Mouse (Mus musculus): ENCODE data around the gene Cyb561d1. TPM values are rescaled to one million over a fixed set of nuclear protein-coding genes. Genes with fewer than 3 reads are reported as not detected.

Cyb561d1 gene
- polyA plus RNA-seq, 1 experiment from 2014 or later: 2.3 TPM

DNA sequence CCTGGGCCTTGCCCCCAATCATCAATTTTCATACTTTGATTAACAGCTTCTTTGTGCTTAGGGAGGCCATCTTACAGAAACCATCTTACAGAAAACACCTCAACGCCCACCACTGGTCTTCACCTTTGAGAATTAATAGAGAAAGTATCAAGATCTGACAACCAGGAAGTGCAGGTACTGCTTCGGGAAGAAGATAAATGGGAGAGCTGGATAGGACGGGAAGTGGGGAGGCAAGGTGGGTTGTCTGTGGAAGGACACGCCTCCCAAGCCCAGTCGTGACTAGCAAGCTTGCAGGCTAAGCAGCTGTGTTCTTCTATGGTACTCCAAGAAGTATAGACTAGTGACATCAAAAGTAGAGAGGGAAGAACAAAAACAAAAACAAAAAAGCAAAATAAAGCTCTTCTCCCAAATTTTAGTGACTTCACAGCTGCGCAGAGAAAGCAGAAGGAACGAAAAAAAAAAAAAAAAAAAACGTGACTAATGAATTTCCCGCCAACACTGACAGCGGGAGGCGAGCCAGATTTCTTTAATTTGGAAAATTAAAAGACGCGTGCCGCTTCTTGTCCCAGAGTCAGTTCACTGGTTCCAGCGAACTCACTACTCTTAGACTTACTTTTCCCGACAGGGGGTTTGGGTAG, 15.4 kb downstream of the Cyb561d1 start:
- peaks cover 20% of the 10 kb centered on the region for H3K4me1 ChIP-seq
- H3K27me3 ChIP-seq (replicated peaks): peaks cover 45% of the 10 kb centered on the region
- no peak overlapping the region for H3K27ac ChIP-seq (replicated peaks)
- H3K4me2 ChIP-seq: peak overlapping the region; percentile 95
- H3K9ac ChIP-seq: peak overlapping the region; percentile 88
- H3K4me3 ChIP-seq: peak overlapping the region; percentile 80
- H3K36me3 ChIP-seq: no peaks in the 10 kb centered on the region
- ATAC-seq (ENCODE audit: extremely low read depth, insufficient number of reproducible peaks, low FRiP score, low TSS enrichment): no peak
- WGBS: 3% methylated on average over 16 of the region's 16 CpGs
- no peaks in the 10 kb centered on the region for H3K9me3 ChIP-seq

DNA sequence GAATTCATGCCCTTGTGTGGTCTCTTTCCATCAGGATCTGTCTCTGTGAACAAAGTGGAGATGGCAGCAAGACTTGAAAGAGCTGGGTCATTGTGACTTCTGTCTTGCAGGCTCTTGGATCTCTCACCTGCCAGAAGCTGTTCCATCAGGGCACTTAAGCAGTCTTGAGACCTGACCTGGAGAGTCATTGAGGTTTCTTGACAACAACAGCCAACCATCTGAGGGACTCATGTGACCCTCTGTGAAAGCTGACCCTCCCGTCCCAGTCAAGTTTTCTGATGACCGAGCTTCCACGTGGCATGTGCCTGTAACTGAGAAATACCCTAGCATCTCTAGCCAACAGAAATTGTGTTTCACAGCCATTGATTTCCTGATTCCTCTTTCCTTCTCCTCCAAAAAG, 16.3 kb downstream of the Cyb561d1 start:
- Histone ChIP-seq H3K27me3 (replicated peaks) (peaks cover 45% of the 10 kb centered on the region), H3K36me3 (no peaks in the 10 kb centered on the region), H3K4me3 (no peak overlapping the region), H3K27ac (replicated peaks) (no peak overlapping the region), H3K9me3 (no peaks in the 10 kb centered on the region), H3K4me2 (no peak overlapping the region), H3K9ac (no peak overlapping the region), H3K4me1 (peaks cover 17% of the 10 kb centered on the region)
- 67% methylated on average over 3 of the region's 3 CpGs for WGBS
- ATAC-seq (ENCODE audit: extremely low read depth, insufficient number of reproducible peaks, low FRiP score, low TSS enrichment): no peak

DNA sequence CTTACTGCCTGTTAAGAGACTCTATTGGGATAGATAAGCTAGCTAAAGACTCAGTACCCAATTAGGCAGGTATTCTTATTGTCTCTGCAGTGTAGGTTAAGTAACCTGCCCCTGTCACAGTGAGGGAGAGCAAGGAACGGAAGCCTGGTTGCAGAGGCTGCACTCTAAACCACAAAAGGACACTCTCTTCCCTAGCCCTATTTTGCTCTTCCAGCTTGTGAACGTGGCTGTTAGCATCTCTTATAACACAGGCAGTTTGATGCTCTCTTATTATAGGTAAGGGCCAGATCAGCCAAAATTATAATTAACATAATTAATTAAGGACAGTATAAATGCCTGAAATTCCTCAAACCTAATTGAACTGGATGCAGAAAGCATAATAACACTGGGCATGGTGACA, 20.5 kb downstream of the Cyb561d1 start:
- no peak overlapping the region for H3K9ac ChIP-seq
- WGBS: 56% methylated on average over 2 of the region's 2 CpGs
- H3K27ac ChIP-seq (replicated peaks): no peak overlapping the region
- H3K4me3 ChIP-seq: no peak overlapping the region
- no peaks in the 10 kb centered on the region for H3K9me3 ChIP-seq
- H3K36me3 ChIP-seq: no peaks in the 10 kb centered on the region
- ATAC-seq (ENCODE audit: extremely low read depth, insufficient number of reproducible peaks, low FRiP score, low TSS enrichment): no peak
- peaks cover 27% of the 10 kb centered on the region for H3K27me3 ChIP-seq (replicated peaks)
- H3K4me2 ChIP-seq: no peak overlapping the region
- peaks cover 2% of the 10 kb centered on the region; the same call in 1 of the 2 replicates for H3K4me1 ChIP-seq

DNA sequence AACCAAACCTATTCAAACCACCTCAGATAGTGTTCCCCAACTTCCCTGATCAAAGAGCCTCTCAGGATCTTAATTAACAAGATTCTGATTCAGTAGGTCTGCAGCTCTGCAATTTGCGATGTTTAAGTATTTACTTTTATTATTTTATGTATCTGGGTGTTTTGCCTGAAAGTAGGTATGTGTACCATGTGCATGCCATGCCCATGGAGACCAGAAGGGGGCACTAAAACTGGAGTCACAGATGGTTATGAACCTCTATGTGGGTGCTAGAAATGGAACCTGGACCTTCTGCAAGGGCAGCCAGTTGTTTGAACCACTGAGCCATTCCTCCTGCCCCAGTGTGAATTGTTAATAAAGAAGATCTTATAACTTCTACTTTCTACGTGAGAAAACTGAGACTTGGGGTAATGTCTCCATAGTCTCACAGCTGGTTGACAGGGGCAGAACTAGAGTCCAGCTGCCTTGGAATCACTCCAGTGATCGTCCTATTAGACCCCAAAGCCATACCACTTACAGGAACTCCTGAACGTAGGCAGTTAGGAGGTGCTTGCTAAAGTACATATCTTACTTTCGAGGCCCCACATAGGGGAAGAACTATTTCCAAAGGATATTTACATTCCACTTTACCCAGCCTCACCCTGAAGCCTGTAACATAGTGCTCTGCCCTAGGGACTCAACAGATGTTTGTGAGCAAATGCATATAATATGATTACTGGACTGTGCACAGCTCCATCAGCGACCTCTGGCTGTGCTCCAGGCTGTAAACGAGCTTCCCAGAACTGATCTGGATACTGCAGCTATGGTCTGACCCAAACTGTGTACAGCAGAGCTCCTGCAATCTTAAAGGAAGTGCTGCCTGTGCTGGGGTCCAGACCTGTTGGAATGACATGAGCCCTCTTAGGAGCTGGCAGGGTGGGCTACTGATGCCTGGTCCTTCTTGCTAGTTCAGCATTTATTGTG, 22.0 kb downstream of the Cyb561d1 start:
- ATAC-seq (ENCODE audit: extremely low read depth, insufficient number of reproducible peaks, low FRiP score, low TSS enrichment): no peak
- Histone ChIP-seq H3K27me3 (replicated peaks) (peaks cover 22% of the 10 kb centered on the region; the same call in 1 of the 2 replicates), H3K9me3 (no peaks in the 10 kb centered on the region), H3K4me3 (no peak overlapping the region), H3K4me1 (peaks cover 14% of the 10 kb centered on the region), H3K4me2 (no peak overlapping the region), H3K9ac (no peak overlapping the region), H3K36me3 (no peaks in the 10 kb centered on the region), H3K27ac (replicated peaks) (no peak overlapping the region)
- 66% methylated on average over 7 of the region's 7 CpGs for WGBS

DNA sequence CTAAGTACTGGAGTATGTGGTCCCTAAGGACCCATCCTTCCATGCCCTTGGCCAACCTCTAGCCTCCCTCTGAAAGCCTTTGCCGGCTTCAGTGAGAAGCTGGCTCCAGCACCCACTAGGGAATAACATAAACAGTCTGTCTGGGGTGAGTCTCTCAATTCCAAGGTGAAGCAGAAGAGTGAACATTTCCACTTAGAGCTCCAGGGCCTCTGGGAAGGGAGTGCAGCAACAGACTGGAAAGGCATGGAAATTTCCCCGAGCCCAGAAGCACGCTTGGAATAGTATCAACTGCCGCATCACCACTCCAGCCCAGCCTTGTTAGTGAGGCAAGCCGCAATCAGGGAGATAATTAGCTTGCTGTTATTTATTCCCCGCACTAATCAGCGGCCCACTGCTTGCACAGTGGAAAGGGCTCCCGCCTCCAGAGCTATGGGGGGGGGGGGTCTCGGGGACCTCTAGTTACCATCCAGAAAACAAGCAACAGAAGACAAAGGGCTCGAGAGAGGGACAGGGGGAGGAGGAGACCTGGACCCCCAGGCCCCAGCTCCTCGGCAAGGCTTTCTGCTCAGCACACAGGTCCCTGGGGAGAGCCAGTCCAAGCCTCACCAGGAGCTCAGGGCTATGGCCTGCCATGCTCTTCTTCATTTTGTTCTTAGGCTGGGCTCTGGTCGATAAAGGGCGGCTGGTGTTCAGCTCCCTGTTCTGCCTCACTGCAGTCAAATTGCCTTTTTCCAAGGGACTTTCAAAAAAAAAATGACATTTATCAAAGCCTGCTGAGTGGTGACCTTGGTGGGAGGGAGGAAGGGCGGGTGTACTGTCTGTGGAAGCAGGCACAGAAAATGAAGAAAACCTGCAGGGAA, 26.1 kb downstream of the Cyb561d1 start:
- Histone ChIP-seq H3K36me3 (no peaks in the 10 kb centered on the region), H3K27ac (replicated peaks) (no peak overlapping the region), H3K4me2 (peak overlapping the region; percentile 48), H3K9ac (peak overlapping the region; percentile 58), H3K9me3 (no peaks in the 10 kb centered on the region), H3K4me1 (peaks cover 14% of the 10 kb centered on the region), H3K27me3 (replicated peaks) (peaks cover 28% of the 10 kb centered on the region; the same call in 1 of the 2 replicates), H3K4me3 (no peak overlapping the region)
- no peak for ATAC-seq (ENCODE audit: extremely low read depth, insufficient number of reproducible peaks, low FRiP score, low TSS enrichment)
- WGBS: 23% methylated on average over 14 of the region's 14 CpGs

DNA sequence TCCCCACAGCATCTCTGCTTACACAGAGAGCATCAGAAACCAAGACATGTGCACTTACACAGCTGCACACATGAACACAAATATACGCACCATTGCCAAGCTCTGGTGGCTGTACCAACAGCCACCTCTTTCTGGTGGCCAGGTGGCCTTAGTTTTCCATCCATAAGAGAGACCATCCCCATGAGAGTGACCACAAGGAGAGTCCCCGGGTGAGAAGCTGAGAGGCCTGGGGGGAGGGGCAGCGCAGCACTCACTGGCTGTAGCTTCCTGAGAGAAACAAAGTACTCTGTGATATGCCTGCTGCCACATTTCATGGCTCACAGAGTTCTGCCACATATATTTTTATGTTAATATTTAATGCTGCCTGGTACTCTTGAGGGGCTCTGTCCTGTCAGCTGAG, 31.8 kb downstream of the Cyb561d1 start:
- no peak overlapping the region for H3K9ac ChIP-seq
- peaks cover 3% of the 10 kb centered on the region for H3K4me1 ChIP-seq
- no peak overlapping the region for H3K27ac ChIP-seq (replicated peaks)
- H3K4me2 ChIP-seq: no peak overlapping the region
- no peak for ATAC-seq (ENCODE audit: extremely low read depth, insufficient number of reproducible peaks, low FRiP score, low TSS enrichment)
- no peak overlapping the region for H3K4me3 ChIP-seq
- 41% methylated on average over 3 of the region's 3 CpGs for WGBS
- no peaks in the 10 kb centered on the region for H3K9me3 ChIP-seq
- H3K36me3 ChIP-seq: no peaks in the 10 kb centered on the region
- peaks cover 28% of the 10 kb centered on the region; the same call in 1 of the 2 replicates for H3K27me3 ChIP-seq (replicated peaks)

DNA sequence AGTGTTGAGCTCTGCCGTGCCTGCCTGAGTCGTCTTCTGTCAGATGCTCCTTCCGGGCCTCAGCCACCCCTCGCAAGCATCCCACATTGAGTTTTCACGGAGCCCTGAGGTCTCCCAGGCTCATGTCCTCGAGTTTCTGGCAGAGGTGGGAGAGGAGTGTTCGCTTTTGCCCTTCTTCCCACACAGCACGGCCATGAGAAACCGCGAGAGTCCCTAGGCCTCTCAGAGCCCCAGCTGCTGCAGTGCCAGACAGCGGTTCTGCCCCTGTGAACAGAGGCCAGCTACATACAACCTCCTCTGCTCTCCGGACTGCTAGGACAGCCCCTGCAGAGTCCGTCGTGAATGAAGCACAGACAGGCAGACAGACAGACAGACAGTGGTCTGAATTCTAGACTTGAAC, 33.5 kb downstream of the Cyb561d1 start:
- ATAC-seq (ENCODE audit: extremely low read depth, insufficient number of reproducible peaks, low FRiP score, low TSS enrichment): no peak
- peaks cover 3% of the 10 kb centered on the region for H3K4me1 ChIP-seq
- H3K27ac ChIP-seq (replicated peaks): no peak overlapping the region
- no peaks in the 10 kb centered on the region for H3K9me3 ChIP-seq
- H3K9ac ChIP-seq: no peak overlapping the region
- no peaks in the 10 kb centered on the region for H3K36me3 ChIP-seq
- 51% methylated on average over 14 of the region's 14 CpGs for WGBS
- no peak overlapping the region for H3K4me2 ChIP-seq
- peaks cover 17% of the 10 kb centered on the region for H3K27me3 ChIP-seq (replicated peaks)
- no peak overlapping the region for H3K4me3 ChIP-seq

DNA sequence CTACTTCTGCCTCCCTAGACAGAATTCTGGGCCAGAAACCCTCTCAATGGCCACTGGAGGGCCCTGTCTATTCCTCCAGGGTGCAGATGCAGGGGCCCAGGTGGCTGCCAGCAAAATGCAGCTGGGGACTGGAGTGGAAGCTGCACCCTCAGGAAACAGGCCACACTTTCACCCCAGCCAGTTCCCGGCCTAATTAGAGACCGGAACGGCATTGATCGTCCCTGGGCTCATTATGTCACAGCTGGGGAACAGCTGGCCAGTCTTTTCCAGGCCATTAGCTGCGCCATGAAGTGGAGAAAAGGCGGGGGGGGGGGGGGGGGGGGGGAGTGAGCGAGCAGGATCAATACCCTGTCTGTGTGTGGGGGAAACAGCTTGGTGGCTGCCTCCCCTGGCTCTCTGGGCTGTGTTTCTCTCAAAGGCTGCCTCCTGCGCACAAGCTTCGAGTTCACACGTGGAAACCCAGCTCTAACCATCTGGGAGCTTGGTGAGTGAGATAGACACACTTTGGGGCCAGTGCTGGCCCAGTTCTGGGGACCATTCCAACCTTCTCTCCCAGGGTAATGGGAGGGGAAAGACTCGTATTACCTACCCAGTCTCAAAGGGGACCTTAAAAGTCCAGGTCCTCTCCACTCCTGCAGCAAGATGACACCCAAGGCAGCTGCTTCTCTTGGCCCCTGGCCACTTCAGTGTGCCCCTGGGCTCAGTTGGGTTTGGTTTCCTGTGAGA, 34.4 kb downstream of the Cyb561d1 start:
- no peak overlapping the region for H3K4me2 ChIP-seq
- H3K27ac ChIP-seq (replicated peaks): no peak overlapping the region
- H3K9ac ChIP-seq: no peak overlapping the region
- peaks cover 10% of the 10 kb centered on the region for H3K27me3 ChIP-seq (replicated peaks)
- no peak overlapping the region for H3K4me3 ChIP-seq
- no peak for ATAC-seq (ENCODE audit: extremely low read depth, insufficient number of reproducible peaks, low FRiP score, low TSS enrichment)
- no peaks in the 10 kb centered on the region for H3K9me3 ChIP-seq
- 26% methylated on average over 9 of the region's 11 CpGs for WGBS
- H3K36me3 ChIP-seq: no peaks in the 10 kb centered on the region
- H3K4me1 ChIP-seq: peaks cover 3% of the 10 kb centered on the region

DNA sequence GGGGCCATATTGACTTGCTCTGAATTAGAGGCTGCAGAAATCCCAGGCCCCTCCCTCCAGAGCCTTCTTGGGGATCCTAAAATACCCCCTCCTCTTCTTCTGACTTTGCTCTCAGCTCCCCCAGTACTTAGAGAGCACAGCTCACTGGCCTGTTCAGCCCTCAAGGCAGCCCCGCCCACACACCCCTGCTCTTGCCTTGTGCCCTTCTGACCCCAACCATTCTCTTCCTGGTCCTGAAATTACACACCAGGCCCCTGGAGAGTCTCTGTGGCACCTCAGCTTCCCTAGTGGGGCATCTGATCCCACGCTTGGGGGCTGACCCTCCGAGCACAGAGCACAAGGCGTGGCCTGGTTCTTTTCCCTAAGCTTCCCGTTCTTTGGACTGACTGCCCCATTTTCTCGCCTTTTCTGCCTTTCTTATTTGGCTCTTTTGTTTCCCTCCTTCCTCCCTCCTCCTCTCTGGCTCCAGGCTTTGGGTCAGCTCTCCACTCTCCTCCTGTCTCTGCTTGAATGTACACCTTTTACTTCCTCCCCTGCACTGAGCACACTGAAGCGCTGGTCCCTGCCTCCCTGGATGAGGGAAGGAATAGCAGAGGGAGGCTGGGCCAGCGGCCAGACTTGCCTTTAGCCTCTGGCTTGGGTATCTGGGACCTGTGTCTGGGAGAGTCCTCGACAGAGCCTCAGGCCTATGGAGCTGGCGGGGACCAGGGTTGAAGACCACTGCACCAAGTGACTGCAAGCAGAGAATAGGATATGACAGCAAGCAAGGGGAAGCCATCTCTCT, 35.3 kb downstream of the Cyb561d1 start:
- no peaks in the 10 kb centered on the region for H3K9me3 ChIP-seq
- H3K9ac ChIP-seq: no peak overlapping the region
- H3K4me1 ChIP-seq: peaks cover 3% of the 10 kb centered on the region
- H3K36me3 ChIP-seq: no peaks in the 10 kb centered on the region
- no peak for ATAC-seq (ENCODE audit: extremely low read depth, insufficient number of reproducible peaks, low FRiP score, low TSS enrichment)
- H3K4me3 ChIP-seq: no peak overlapping the region
- peaks cover 10% of the 10 kb centered on the region for H3K27me3 ChIP-seq (replicated peaks)
- H3K4me2 ChIP-seq: no peak overlapping the region
- 59% methylated on average over 10 of the region's 10 CpGs for WGBS
- no peak overlapping the region for H3K27ac ChIP-seq (replicated peaks)

DNA sequence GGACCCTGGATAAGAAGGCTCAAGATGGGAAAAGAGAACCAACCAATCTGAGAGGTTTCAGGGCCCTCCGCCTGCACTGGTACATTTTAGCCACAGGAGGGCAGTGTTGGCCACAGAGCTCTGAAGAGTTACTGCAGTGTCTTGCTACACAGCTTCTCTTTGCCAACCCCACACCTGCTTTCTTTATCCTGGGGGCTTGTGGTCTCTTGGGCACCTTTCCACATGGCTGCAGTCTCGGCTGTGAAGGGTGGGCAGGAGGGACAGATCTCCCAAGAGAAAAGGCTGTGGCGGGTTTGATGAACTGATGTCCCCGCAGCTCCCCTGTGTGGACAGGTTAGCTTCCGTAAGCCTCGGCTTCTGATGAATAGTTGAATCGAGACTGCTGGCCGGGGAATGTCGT, 36.2 kb downstream of the Cyb561d1 start:
- 30% methylated on average over 9 of the region's 9 CpGs for WGBS
- Histone ChIP-seq H3K4me2 (peak overlapping the region; percentile 50), H3K27ac (replicated peaks) (no peak overlapping the region), H3K4me1 (peaks cover 3% of the 10 kb centered on the region), H3K27me3 (replicated peaks) (peaks cover 10% of the 10 kb centered on the region), H3K9ac (no peak overlapping the region; the same call in 1 of the 2 replicates), H3K9me3 (no peaks in the 10 kb centered on the region), H3K36me3 (no peaks in the 10 kb centered on the region), H3K4me3 (no peak overlapping the region)
- no peak for ATAC-seq (ENCODE audit: extremely low read depth, insufficient number of reproducible peaks, low FRiP score, low TSS enrichment)
